Mouse (Mus musculus): ENCODE results near the gene Dbnl. TPM values are rescaled to one million over a fixed set of nuclear protein-coding genes. Genes with fewer than 3 reads are reported as not detected.

The Dbnl gene
- total RNA-seq, 2 experiments from 2014 or later: 10.7 to 14.0 TPM

DNA sequence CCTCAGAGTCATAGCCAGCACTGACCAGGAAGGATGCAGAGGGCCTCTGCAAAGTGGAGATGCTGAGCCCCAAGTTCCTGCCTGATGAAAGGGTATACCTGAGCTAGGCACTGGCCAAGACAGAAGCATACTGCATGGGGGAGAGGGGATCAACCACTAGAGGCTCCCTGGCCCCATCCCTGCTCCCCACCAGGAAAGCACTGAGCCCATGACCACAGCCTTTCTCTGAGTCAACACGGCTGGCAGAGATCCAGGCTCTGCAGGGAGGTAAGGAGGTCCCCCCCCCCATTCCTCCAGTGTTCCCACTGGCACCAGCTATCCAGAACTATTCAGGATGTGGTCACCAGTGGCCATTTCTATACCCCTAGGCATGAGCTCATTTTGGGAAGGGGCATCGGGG, 61.0 kb downstream of the Dbnl start:
- no peak for TF ChIP-seq CTCF (IDR thresholded peaks at IDR 0.05)
- Histone ChIP-seq H3K27ac (peak overlapping the region; percentile 61), H3K4me3 (no peak overlapping the region)
- peak; percentile 60 for DNase-seq
- intact Hi-C loops (cut with DNase I): no loop called here

DNA sequence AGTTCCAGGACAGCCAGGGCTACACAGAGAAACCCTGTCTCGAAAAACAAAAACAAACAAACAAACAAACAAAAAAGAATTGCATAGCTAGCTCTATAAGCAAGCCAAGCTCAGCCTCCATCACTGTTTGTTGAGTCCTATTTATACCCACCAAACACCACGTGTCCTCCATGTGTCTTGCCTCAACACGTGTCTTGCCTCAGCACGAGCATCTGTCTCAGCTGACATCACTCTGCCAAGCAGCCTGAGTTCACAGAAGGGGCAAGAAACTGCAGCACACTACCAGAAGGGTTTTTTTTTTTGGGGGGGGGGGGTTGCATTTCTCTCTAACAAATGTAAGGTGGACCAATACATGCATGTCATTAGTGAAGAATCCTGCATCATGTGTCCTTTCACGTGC, 62.2 kb downstream of the Dbnl start:
- intact Hi-C loops (cut with DNase I): no loop called here
- no peak for TF ChIP-seq CTCF (IDR thresholded peaks at IDR 0.05)
- Histone ChIP-seq H3K4me3 (no peak overlapping the region), H3K27ac (peak overlapping the region; percentile 83; the same call in 1 of the 2 replicates)
- DNase-seq: peak; percentile 43

Other genes starting within 250 kb of the Dbnl start
- 10 to 100 TPM; 16.3 to 30.0 TPM for gene Ccdc117, start 246.3 kb upstream of the Dbnl start, total RNA-seq (2021)
- not detected for gene Ankrd36, start 218.8 kb upstream of the Dbnl start, total RNA-seq (2021)
- 100 to 1,000 TPM in 1 of 2 experiments, 10 to 100 TPM in 1; 92.2 to 109 TPM for gene Mrps24, start 72.8 kb upstream of the Dbnl start, total RNA-seq (2021)
- gene Urgcp, start 26.1 kb upstream of the Dbnl start, total RNA-seq (2021): 10 to 100 TPM; 42.2 to 48.9 TPM
- gene Pgam2, start 15.2 kb downstream of the Dbnl start, total RNA-seq (2021): 1,000 to 10,000 TPM; 2,835 to 2,943 TPM
- gene Polm, start 49.5 kb downstream of the Dbnl start, total RNA-seq (2021): 1 to 10 TPM; 1.7 to 3.1 TPM
- gene Aebp1, start 73.5 kb downstream of the Dbnl start, total RNA-seq (2021): 10 to 100 TPM; 52.8 to 72.3 TPM
- gene Pold2, start 89.8 kb downstream of the Dbnl start, total RNA-seq (2021): 10 to 100 TPM; 39.7 to 48.5 TPM
- gene Myl7, start 110.3 kb downstream of the Dbnl start, total RNA-seq (2021): not detected
- gene Gck, start 161.6 kb downstream of the Dbnl start, total RNA-seq (2021): 1 to 10 TPM; 1.8 to 7.8 TPM
- 10 to 100 TPM; 37.0 to 46.7 TPM for gene Ykt6, start 167.2 kb downstream of the Dbnl start, total RNA-seq (2021)